Mouse (Mus musculus): Measurements from ENCODE around the gene Elmo2. TPM values are rescaled to one million over a fixed set of nuclear protein-coding genes. Genes with fewer than 3 reads are reported as not detected.

Elmo2 gene
- total and polyA plus RNA-seq, 3 experiments = 9.0 to 11.7 (median 10.1) TPM

DNA sequence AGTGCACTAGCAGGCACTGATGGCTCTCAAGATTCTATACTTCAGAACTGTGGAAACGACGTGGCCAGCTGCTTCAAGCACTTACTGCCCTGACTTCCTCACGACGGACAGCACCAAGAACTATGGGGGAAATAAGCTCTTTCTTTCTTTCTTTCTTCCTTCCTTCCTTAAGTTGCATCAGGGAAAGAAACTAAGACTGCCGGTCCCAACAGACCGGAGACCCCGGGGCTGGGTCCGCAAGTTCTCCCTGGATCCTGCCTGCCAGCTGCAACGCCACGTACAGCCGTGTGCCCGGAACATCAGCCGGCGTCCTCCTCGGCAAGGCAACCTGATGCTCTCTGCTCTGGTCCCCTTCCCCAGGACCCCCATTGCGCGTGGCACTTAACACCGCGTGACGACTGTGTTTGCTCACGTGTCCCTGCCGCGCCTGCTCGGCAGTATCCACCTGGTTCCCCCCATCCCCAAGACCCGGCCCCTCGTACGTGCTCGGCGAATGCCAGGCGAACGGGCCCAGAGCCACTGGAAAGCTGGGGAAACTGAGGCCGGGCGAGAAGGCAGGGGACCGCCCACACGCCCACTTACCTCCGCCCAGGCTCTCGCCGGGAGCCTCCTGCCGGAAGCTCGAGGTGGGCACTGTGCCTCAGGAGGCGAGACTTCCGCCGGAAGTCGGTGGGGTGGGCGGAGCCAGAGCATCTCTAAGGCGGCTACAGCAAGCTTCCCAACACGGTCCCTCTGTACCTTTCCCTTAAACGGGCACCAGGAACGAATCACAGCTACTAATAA is 38.9 kb downstream of the Elmo2 start, which contains the start of gene Slc35c2:
TSS of gene Slc35c2 (minus strand) at position 668 of the 783 bp plus-strand sequence.
- Histone ChIP-seq H3K9me3 (replicated peaks; ENCODE audit: low read length) (no peaks in the 10 kb centered on the region), H3K4me3 (replicated peaks in 1 of 3; ENCODE audit: low read depth in 2 of 3, low read length in 2 of 3, poor library complexity in 1 of 3) (peak within 1 kb of the TSS; percentile 73 to 89 (median 73)), H3K4me1 (ENCODE audit: control insufficient read depth in 1 of 2, insufficient read depth in 2 of 2) (peaks cover 22 to 29% of the 10 kb centered on the region in 2 experiments), H3K27ac (ENCODE audit: insufficient read depth, low read depth) (peak within 1 kb of the TSS; percentile 21; the same call in 1 of the 2 replicates), H3K4me2 (ENCODE audit: insufficient read depth, low read depth, poor library complexity, severe bottlenecking) (peak within 1 kb of the TSS; percentile 76), H3K27me3 (replicated peaks) (no peaks in the 10 kb centered on the region), H3K9ac (ENCODE audit: insufficient read depth, low read depth) (peak within 1 kb of the TSS; percentile 64), H3K79me2 (replicated peaks; ENCODE audit: control insufficient read depth, extremely low read depth, insufficient read depth, poor library complexity, severe bottlenecking) (no peaks in the 10 kb centered on the region), H3K36me3 (replicated peaks in 1 of 2; ENCODE audit: control insufficient read depth in 1 of 2, insufficient read depth in 1 of 2, low read length in 1 of 2) (peaks cover 23 to 62% of the 10 kb centered on the region in 2 experiments)
- in situ Hi-C loops (cut with MboI; ENCODE audit: low pct_ligation_motif_present, low pct_unique_long_range_greater_than_20kb, low sequenced_read_pairs) (loop anchor here (10.0 kb wide), 1 partner anchor 333 kb away; no protein-coding TSS in a partner anchor), dilution Hi-C loops (cut with MboI; ENCODE audit: extremely low pct_ligation_motif_present, extremely low pct_unique_long_range_greater_than_20kb, low sequenced_read_pairs) (no loop called here)
- DNase-seq (ENCODE audit: extremely low read depth) = peak; percentile 86
- TF ChIP-seq MAFK (IDR thresholded peaks at IDR 0.05; ENCODE audit: insufficient replicate concordance, low read length) = no peak
- no peak for TF ChIP-seq SMC3 (IDR thresholded peaks at IDR 0.05; ENCODE audit: low read depth, low read length)
- TF ChIP-seq TCF12 (IDR thresholded peaks at IDR 0.05; ENCODE audit: low read depth, low read length) = 0 out of 2 replicates have a peak, but pooled peaks have one; percentile 40
- TF ChIP-seq USF1 (IDR thresholded peaks at IDR 0.05; ENCODE audit: low read depth, low read length) = peak; percentile 65
- 0 out of 2 replicates have a peak, but pooled peaks have one; percentile 13 for TF ChIP-seq IRF4 (IDR thresholded peaks at IDR 0.05; ENCODE audit: low read depth, low read length)
- no peak for TF ChIP-seq ETS1 (conservative IDR thresholded peaks at IDR 0.05; ENCODE audit: low read depth, low read length)
- TF ChIP-seq RAD21 (IDR thresholded peaks at IDR 0.05; ENCODE audit: low read depth, low read length) = no peak
- TF ChIP-seq BHLHE40 (IDR thresholded peaks at IDR 0.05; ENCODE audit: low read depth, low read length) = peak; percentile 87
- no peak for TF ChIP-seq ZKSCAN1 (IDR thresholded peaks at IDR 0.05; ENCODE audit: borderline replicate concordance, low read depth, low read length)
- peak; percentile 93 for TF ChIP-seq MXI1 (IDR thresholded peaks at IDR 0.05; ENCODE audit: low read depth, low read length)
- TF ChIP-seq ELF1 (IDR thresholded peaks at IDR 0.05; ENCODE audit: low read depth, low read length) = peak; percentile 78
- TF ChIP-seq UBTF (IDR thresholded peaks at IDR 0.05; ENCODE audit: low read depth, low read length) = 0 out of 2 replicates have a peak, but pooled peaks have one; percentile 36
- TF ChIP-seq ZC3H11A (IDR thresholded peaks at IDR 0.05; ENCODE audit: low read depth, low read length) = no peak
- peak; percentile 77; the same call in 1 of the 2 replicates for TF ChIP-seq TBP (conservative IDR thresholded peaks at IDR 0.05; ENCODE audit: low read depth, low read length)
- peak; percentile 60 for TF ChIP-seq NRF1 (IDR thresholded peaks at IDR 0.05; ENCODE audit: low read depth, low read length)
- TF ChIP-seq SIN3A (IDR thresholded peaks at IDR 0.05; ENCODE audit: low read length) = peak; percentile 83
- TF ChIP-seq PAX5 (IDR thresholded peaks at IDR 0.05; ENCODE audit: low read length) = no peak
- peak; percentile 80 for TF ChIP-seq MYC (IDR thresholded peaks at IDR 0.05; ENCODE audit: low read depth, low read length)
- TF ChIP-seq NELFE (IDR thresholded peaks at IDR 0.05; ENCODE audit: low read depth, low read length) = peak; percentile 85
- TF ChIP-seq CHD1 (IDR thresholded peaks at IDR 0.05; ENCODE audit: low read depth, low read length) = 0 out of 2 replicates have a peak, but pooled peaks have one; percentile 35
- TF ChIP-seq ZNF384 (IDR thresholded peaks at IDR 0.05; ENCODE audit: low read depth, low read length) = no peak
- no peak for TF ChIP-seq CHD2 (IDR thresholded peaks at IDR 0.05; ENCODE audit: low read length)
- 0 out of 2 replicates have a peak, but pooled peaks have one; percentile 25 for TF ChIP-seq KAT2A (IDR thresholded peaks at IDR 0.05; ENCODE audit: insufficient replicate concordance, low read length)
- TF ChIP-seq JUN (IDR thresholded peaks at IDR 0.05; ENCODE audit: insufficient read depth, low read depth, low read length) = no peak
- TF ChIP-seq MAZ (IDR thresholded peaks at IDR 0.05; ENCODE audit: low read depth, low read length) = no peak
- no peak for TF ChIP-seq JUND (conservative IDR thresholded peaks at IDR 0.05; ENCODE audit: low read depth, low read length)
- no peak for TF ChIP-seq ZMIZ1 (IDR thresholded peaks at IDR 0.05; ENCODE audit: low read depth, low read length)
- TF ChIP-seq HCFC1 (IDR thresholded peaks at IDR 0.05; ENCODE audit: low read depth, low read length) = peak; percentile 79
- no peak for TF ChIP-seq USF2 (conservative IDR thresholded peaks at IDR 0.05; ENCODE audit: low read depth, low read length)
- no peak for TF ChIP-seq CTCF (conservative IDR thresholded peaks at IDR 0.05 in 1 of 2, IDR thresholded peaks at IDR 0.05 in 1 of 2; ENCODE audit: low read depth in 2 of 2, low read length in 2 of 2)
- peak; percentile 75 for TF ChIP-seq MAX (IDR thresholded peaks at IDR 0.05; ENCODE audit: low read length)
- peak; percentile 87 for TF ChIP-seq POLR2A (IDR thresholded peaks at IDR 0.05; ENCODE audit: low read depth, low read length)
- TF ChIP-seq POLR2AphosphoS2 (IDR thresholded peaks at IDR 0.05; ENCODE audit: low read depth, low read length) = no peak; the same call in 1 of the 2 replicates
- TF ChIP-seq GABPA (IDR thresholded peaks at IDR 0.05; ENCODE audit: insufficient replicate concordance, low read depth, low read length) = no peak
- TF ChIP-seq E2F4 (IDR thresholded peaks at IDR 0.05; ENCODE audit: insufficient replicate concordance, low read depth, low read length) = no peak
- no peak for TF ChIP-seq MEF2A (IDR thresholded peaks at IDR 0.05; ENCODE audit: borderline replicate concordance, low read depth, low read length)
- no peak for TF ChIP-seq EP300 (IDR thresholded peaks at IDR 0.05; ENCODE audit: low read length)
- 0 out of 2 replicates have a peak, but pooled peaks have one; percentile 17 for TF ChIP-seq RCOR1 (conservative IDR thresholded peaks at IDR 0.05; ENCODE audit: low read depth, low read length)
